Comparison of ENCODE assay signal across 7 mouse cellular contexts in genomic region chr5:140790937-140791877, GRCm38 (mm10). TPM values are rescaled to one million over a fixed set of nuclear protein-coding genes. Genes with fewer than 3 reads are reported as not detected.
DNase-seq lines count a peak whose midpoint lies in the region; ATAC-seq and TF ChIP-seq lines count a peak whose summit lies in the region.

No protein-coding gene starts in this region.

- no peak for TF ChIP-seq CTCF in heart, adult 2 months (IDR thresholded peaks at IDR 0.05)

- H3K9ac ChIP-seq in heart, adult 2 months (ENCODE audit: low read depth, low read length): 0 out of 2 replicates have a peak overlapping the region, but pooled peaks have one; percentile 13

- H3K27me3 ChIP-seq in heart, adult 2 months (ENCODE audit: control insufficient read depth, insufficient read depth, low read length): no peaks in the 10 kb centered on the region

- H3K36me3 ChIP-seq in heart, adult 2 months (ENCODE audit: control insufficient read depth, insufficient read depth, low read length): peaks cover 33% of the 10 kb centered on the region

- WGBS in heart, adult 2 months: 33% methylated on average over 9 of the region's 9 CpGs

- no peak overlapping the region for H3K4me3 ChIP-seq in heart, adult 2 months

- no peak for TF ChIP-seq EP300 in heart, adult 2 months (IDR thresholded peaks at IDR 0.05; ENCODE audit: insufficient read depth, low read depth, low read length)

- peak; percentile 67 for DNase-seq in adrenal gland, postnatal 14 days
- DNase-seq in cerebellum, postnatal 36 days: peak; percentile 33 to 54
- peak; percentile 60 to 70 for DNase-seq in heart, adult 2 months
- peak; percentile 47 for DNase-seq in kidney, adult 11 months
- DNase-seq in left cerebral cortex, postnatal 4 days: peak; percentile 89
- DNase-seq in skeletal muscle tissue, adult 2 months (ENCODE audit: low read depth, low spot score): peak; percentile 40

- no peak for TF ChIP-seq POLR2A in heart, adult 2 months (IDR thresholded peaks at IDR 0.05; ENCODE audit: insufficient read depth, low read depth, low read length)

- H3K27ac ChIP-seq in heart, adult 2 months: peak overlapping the region; percentile 62

- ATAC-seq in megakaryocyte progenitor cell, adult 5-6 weeks (replicated peaks; ENCODE audit: poor library complexity): peak; percentile 33

- H3K79me2 ChIP-seq in heart, adult 2 months (replicated peaks; ENCODE audit: control insufficient read depth, insufficient read depth, low read length): peaks cover 1% of the 10 kb centered on the region

- intact Hi-C loops in heart, adult 2 months (cut with DNase I): loop anchor here (2.0 to 5.0 kb wide), 2 partner anchors 22 to 36 kb away; no protein-coding TSS in a partner anchor
- intact Hi-C loops in left cerebral cortex, postnatal 4 days (cut with DNase I): no loop called here

- peaks cover 37% of the 10 kb centered on the region for H3K4me1 ChIP-seq in heart, adult 2 months (ENCODE audit: control insufficient read depth, insufficient read depth, low read length)

RNA-seq across cellular contexts. Expression of gene Gna12, which starts 39.0 kb away (rescaled TPM):
- total RNA-seq in adrenal gland, postnatal 14 days (2021): 114 and 117 TPM in 2 replicates
- 100 to 1,000 TPM; 118 to 136 TPM for total RNA-seq in heart, adult 2 months (2021)
- 117 and 136 TPM in 2 replicates for polyA plus RNA-seq in heart, adult 2 months (2012; rRNA removed)
- 10 to 100 TPM; 77.3 to 82.0 TPM for total RNA-seq in left cerebral cortex, postnatal 4 days (2021)
- total RNA-seq in megakaryocyte progenitor cell, adult 5-6 weeks (2015): 45.4 and 50.2 TPM in 2 replicates
- total RNA-seq in megakaryocyte progenitor cell, adult 5-6 weeks (2017): 33.6 and 33.9 TPM in 2 replicates
